Mouse (Mus musculus): Measurements from ENCODE around the gene Myrf.
"Not testable (repeated sequence)": the region's sequence is repeated elsewhere in the genome, so short reads cannot be mapped to it uniquely, and the experiment has no call there.

DNA sequence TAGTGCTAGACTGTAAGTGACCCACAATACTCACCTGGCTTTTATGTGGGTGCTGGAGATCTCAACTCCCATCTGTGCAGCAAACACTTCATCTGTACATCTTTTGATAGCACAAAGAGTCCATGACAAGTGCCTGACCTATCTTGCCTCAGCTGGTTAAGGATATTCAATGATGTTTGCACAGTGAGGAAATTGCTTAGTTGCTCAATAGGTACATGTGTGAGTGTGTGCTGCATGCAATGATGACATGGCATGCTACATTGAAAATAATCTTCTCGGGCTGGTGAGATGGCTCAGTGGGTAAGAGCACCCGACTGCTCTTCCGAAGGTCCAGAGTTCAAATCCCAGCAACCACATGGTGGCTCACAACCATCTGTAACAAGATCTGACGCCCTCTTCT lies 74.6 kb downstream of the Myrf start:
- TF ChIP-seq POLR2A (IDR thresholded peaks at IDR 0.05; ENCODE audit: borderline replicate concordance, extremely low read depth, low read depth, low read length); CTCF (IDR thresholded peaks at IDR 0.05; ENCODE audit: insufficient read depth, low read length): not testable (repeated sequence)
